Mouse (Mus musculus): Measurements from ENCODE around the gene Sectm1b. TPM values are rescaled to one million over a fixed set of nuclear protein-coding genes. Genes with fewer than 3 reads are reported as not detected.

Gene Sectm1b
- 0.05 TPM in 1 of 2 replicates, not detected in the other for polyA plus RNA-seq (2012; ENCODE audit: low replicate concordance)

GRCm38 (mm10) chr11:121063379-121063778, at the start of gene Sectm1b:
Sectm1b (minus strand) TSS chr11:121063569.

GRCm38 (mm10) chr11:121081120-121081519, 17.8 kb upstream of the Sectm1b start, which contains the start of gene Sectm1a:
Sectm1a (minus strand) TSS chr11:121081220.

GRCm38 (mm10) chr11:121039302-121039701, 24.1 kb downstream of the Sectm1b start, which contains the start of gene Cd7:
Cd7 (minus strand) TSS chr11:121039418.

Other genes with a start within 250 kb of the Sectm1b start
- gene Fasn, start 239.0 kb downstream of the Sectm1b start, polyA plus RNA-seq (2012; ENCODE audit: low replicate concordance), result 64.1 and 156 TPM in 2 replicates
- gene Ccdc57, start 130.7 kb downstream of the Sectm1b start, polyA plus RNA-seq (2012; ENCODE audit: low replicate concordance), result 0.75 and 0.80 TPM in 2 replicates
- gene Slc16a3, start 115.1 kb downstream of the Sectm1b start, polyA plus RNA-seq (2012; ENCODE audit: low replicate concordance), result 12.0 and 55.9 TPM in 2 replicates
- gene Csnk1d, start 72.2 kb downstream of the Sectm1b start, polyA plus RNA-seq (2012; ENCODE audit: low replicate concordance), result 96.2 and 114 TPM in 2 replicates
- gene Cd7, start 24.2 kb downstream of the Sectm1b start, polyA plus RNA-seq (2012; ENCODE audit: low replicate concordance), result 34.8 and 96.3 TPM in 2 replicates
- gene Sectm1a, start 17.7 kb upstream of the Sectm1b start, polyA plus RNA-seq (2012; ENCODE audit: low replicate concordance), result 0.35 TPM in 1 of 2 replicates, not detected in the other
- not detected in 2 replicates for gene Tex19.2, start 55.1 kb upstream of the Sectm1b start, polyA plus RNA-seq (2012; ENCODE audit: low replicate concordance)
- gene Tex19.1, start 82.6 kb upstream of the Sectm1b start, polyA plus RNA-seq (2012; ENCODE audit: low replicate concordance), result not detected in 2 replicates
- gene Uts2r, start 96.7 kb upstream of the Sectm1b start, polyA plus RNA-seq (2012; ENCODE audit: low replicate concordance), result not detected in 2 replicates
- 8.8 and 18.1 TPM in 2 replicates for gene Hexdc, start 140.9 kb upstream of the Sectm1b start, polyA plus RNA-seq (2012; ENCODE audit: low replicate concordance)
- 7.4 and 9.2 TPM in 2 replicates for gene Ogfod3, start 141.1 kb upstream of the Sectm1b start, polyA plus RNA-seq (2012; ENCODE audit: low replicate concordance)
- gene Cybc1, start 165.8 kb upstream of the Sectm1b start, polyA plus RNA-seq (2012; ENCODE audit: low replicate concordance), result 39.1 and 54.6 TPM in 2 replicates
- 2.8 and 9.0 TPM in 2 replicates for gene Narf, start 173.7 kb upstream of the Sectm1b start, polyA plus RNA-seq (2012; ENCODE audit: low replicate concordance)
- gene Foxk2, start 196.4 kb upstream of the Sectm1b start, polyA plus RNA-seq (2012; ENCODE audit: low replicate concordance), result 17.4 and 25.8 TPM in 2 replicates

Measured in hematopoietic multipotent progenitor cell, adult 10-12 weeks (in vitro differentiated cells).